Mouse (Mus musculus) midbrain, embryonic 10.5 days (tissue): ENCODE results near the gene Samd4b. TPM values are rescaled to one million over a fixed set of nuclear protein-coding genes. Genes with fewer than 3 reads are reported as not detected.
A peak's percentile ranks its signal among the peaks of the same experiment; 100 is the strongest.
"Not testable (repeated sequence)": the region's sequence is repeated elsewhere in the genome, so short reads cannot be mapped to it uniquely, and the experiment has no call there.

Source experiments
- DNase-seq: peaks from one replicate; pipeline ENCODE4 v3.0.0-alpha.2; 2017; ENCODE audit warnings: low spot score
- H3K27ac ChIP-seq: fragments of 300-500 bp; sonication (generic); replicated peaks from 2 replicates; pipeline ENCODE4 v1.5.1; 2016; ENCODE audit warnings: mild to moderate bottlenecking
- H3K27me3 ChIP-seq: fragments of 300-500 bp; sonication (generic); 2 replicates; pipeline ENCODE4 v1.6.1; 2016; ENCODE audit warnings: low read depth, mild to moderate bottlenecking; ENCODE audit not compliant: poor library complexity, severe bottlenecking
- H3K36me3 ChIP-seq: fragments of 300-500 bp; sonication (generic); 2 replicates; pipeline ENCODE4 v1.6.1; 2016; ENCODE audit warnings: mild to moderate bottlenecking, moderate library complexity
- H3K4me1 ChIP-seq: fragments of 300-500 bp; sonication (generic); 2 replicates; pipeline ENCODE4 v1.6.1; 2016
- H3K4me3 ChIP-seq: fragments of 300-500 bp; sonication (generic); 2 replicates; pipeline ENCODE4 v1.5.1; 2016; ENCODE audit warnings: mild to moderate bottlenecking, moderate library complexity
- H3K9me3 ChIP-seq: fragments of 300-500 bp; sonication (generic); replicated peaks from 2 replicates; pipeline ENCODE4 v1.6.1; 2016; ENCODE audit warnings: mild to moderate bottlenecking
- WGBS: fragments of 180-500 bp; shearing (Covaris S2); methylation state at CpG from one replicate; pipeline ENCODE4 v1.1.7; 2016; 5-methylcytosine and 5-hydroxymethylcytosine counted together
- polyA plus RNA-seq: library from polyadenylated mRNA; unstranded; fragments of >200 nt; fragmentation: Nextera tagmentation; extraction: Ambion mirVana; gene quantifications from 2 replicates; pipeline ENCODE4 v1.2.1, GENCODE M21; 2016

The Samd4b gene
- 29.2 and 30.5 TPM in 2 replicates for polyA plus RNA-seq

GRCm38 (mm10) chr7:28597642-28598446 lies at the start of gene Samd4b, which contains the start of gene Pak4:
Gene Samd4b (minus strand): TSS chr7:28598144.
Gene Pak4 (minus strand): TSS chr7:28598185.
- Histone ChIP-seq H3K36me3 (peaks cover 8% of the 10 kb centered on the region), H3K4me3 (peak within 1 kb of the TSS; percentile 72), H3K9me3 (no peaks in the 10 kb centered on the region), H3K27ac (peak within 1 kb of the TSS; percentile 93), H3K4me1 (peaks cover 55% of the 10 kb centered on the region), H3K27me3 (no peaks in the 10 kb centered on the region)
- WGBS: under 1% methylated on average over 66 of the region's 66 CpGs
- peak; percentile 100 for DNase-seq

- no peaks in the 10 kb centered on the region for H3K9me3 ChIP-seq
- no peaks in the 10 kb centered on the region for H3K36me3 ChIP-seq
- no peaks in the 10 kb centered on the region for H3K27me3 ChIP-seq
- 0 out of 2 replicates have a peak, but pooled peaks cover 4% of the 10 kb centered on the region for H3K4me1 ChIP-seq
- DNase-seq: no peak
- H3K27ac ChIP-seq: no peak overlapping the region
- H3K4me3 ChIP-seq: no peak overlapping the region
- 52% methylated on average over 7 of the region's 7 CpGs for whole genome bisulfite sequencing
Measured at GRCm38 (mm10) chr7:28647016-28647415, 49.1 kb upstream of the Samd4b start.

GRCm38 (mm10) chr7:28645947-28646475 lies 48.1 kb upstream of the Samd4b start:
- Histone ChIP-seq H3K27me3 (no peaks in the 10 kb centered on the region), H3K36me3 (no peaks in the 10 kb centered on the region), H3K27ac (no peak overlapping the region), H3K4me3 (no peak overlapping the region), H3K9me3 (no peaks in the 10 kb centered on the region), H3K4me1 (0 out of 2 replicates have a peak, but pooled peaks cover 4% of the 10 kb centered on the region)
- DNase-seq: no peak
- 94% methylated on average over 2 of the region's 2 CpGs for WGBS

GRCm38 (mm10) chr7:28645366-28645765 lies 47.4 kb upstream of the Samd4b start:
- Histone ChIP-seq H3K27me3 (no peaks in the 10 kb centered on the region), H3K4me1 (0 out of 2 replicates have a peak, but pooled peaks cover 4% of the 10 kb centered on the region), H3K27ac (no peak overlapping the region), H3K36me3 (no peaks in the 10 kb centered on the region), H3K9me3 (no peaks in the 10 kb centered on the region), H3K4me3 (no peak overlapping the region)
- no peak for DNase-seq
- 52% methylated on average over 6 of the region's 6 CpGs for WGBS

GRCm38 (mm10) chr7:28641546-28641945 lies 43.6 kb upstream of the Samd4b start:
- WGBS: 77% methylated on average over 8 of the region's 8 CpGs
- H3K27me3 ChIP-seq: no peaks in the 10 kb centered on the region
- no peaks in the 10 kb centered on the region; the same call in 1 of the 2 replicates for H3K9me3 ChIP-seq
- no peak for DNase-seq
- no peaks in the 10 kb centered on the region for H3K36me3 ChIP-seq
- no peak overlapping the region for H3K27ac ChIP-seq
- H3K4me3 ChIP-seq: no peak overlapping the region
- peaks cover 15% of the 10 kb centered on the region for H3K4me1 ChIP-seq

GRCm38 (mm10) chr7:28637511-28637910 lies 39.6 kb upstream of the Samd4b start:
- H3K4me1 ChIP-seq: peaks cover 11% of the 10 kb centered on the region
- 40% methylated on average over 8 of the region's 8 CpGs for WGBS
- no peak overlapping the region for H3K27ac ChIP-seq
- H3K9me3 ChIP-seq: no peaks in the 10 kb centered on the region; the same call in 1 of the 2 replicates
- H3K4me3 ChIP-seq: no peak overlapping the region
- peaks cover 4% of the 10 kb centered on the region for H3K27me3 ChIP-seq
- no peaks in the 10 kb centered on the region for H3K36me3 ChIP-seq
- DNase-seq: no peak

GRCm38 (mm10) chr7:28634128-28634527 lies 36.2 kb upstream of the Samd4b start:
- H3K9me3 ChIP-seq: no peaks in the 10 kb centered on the region; the same call in 1 of the 2 replicates
- peaks cover 35% of the 10 kb centered on the region for H3K27me3 ChIP-seq
- H3K4me3 ChIP-seq: no peak overlapping the region
- peaks cover 25% of the 10 kb centered on the region for H3K4me1 ChIP-seq
- 74% methylated on average over 4 of the region's 4 CpGs for WGBS
- DNase-seq: no peak
- no peak overlapping the region for H3K27ac ChIP-seq
- no peaks in the 10 kb centered on the region for H3K36me3 ChIP-seq

GRCm38 (mm10) chr7:28631073-28631472 lies 33.1 kb upstream of the Samd4b start, which contains the start of gene Acp7:
Gene Acp7 (minus strand): TSS chr7:28631332.
- WGBS: 31% methylated on average over 10 of the region's 10 CpGs

GRCm38 (mm10) chr7:28624791-28625190 lies 26.8 kb upstream of the Samd4b start:
- Histone ChIP-seq H3K9me3 (no peaks in the 10 kb centered on the region), H3K4me3 (no peak overlapping the region), H3K27me3 (peaks cover 20% of the 10 kb centered on the region), H3K4me1 (peaks cover 3% of the 10 kb centered on the region; the same call in 1 of the 2 replicates), H3K36me3 (no peaks in the 10 kb centered on the region), H3K27ac (no peak overlapping the region)
- no peak for DNase-seq
- 81% methylated on average over 5 of the region's 5 CpGs for WGBS

More at GRCm38 (mm10) chr7:28631073-28631472, 33.1 kb upstream of the Samd4b start, which contains the start of gene Acp7:
- H3K36me3 ChIP-seq: no peaks in the 10 kb centered on the region
- peaks cover 49% of the 10 kb centered on the region for H3K27me3 ChIP-seq
- no peak for DNase-seq
- H3K4me3 ChIP-seq: peak within 1 kb of the TSS; percentile 43
- peaks cover 14% of the 10 kb centered on the region for H3K4me1 ChIP-seq
- no peaks in the 10 kb centered on the region for H3K9me3 ChIP-seq
- H3K27ac ChIP-seq: no peak within 1 kb of the TSS

GRCm38 (mm10) chr7:28619098-28619715 lies 21.3 kb upstream of the Samd4b start:
- DNase-seq: no peak

GRCm38 (mm10) chr7:28605951-28606350 lies 8.0 kb upstream of the Samd4b start:
- Histone ChIP-seq H3K36me3 (no peaks in the 10 kb centered on the region), H3K4me3 (no peak overlapping the region), H3K4me1 (no peaks in the 10 kb centered on the region), H3K27ac (no peak overlapping the region), H3K27me3 (no peaks in the 10 kb centered on the region), H3K9me3 (no peaks in the 10 kb centered on the region)
- 94% methylated on average over 8 of the region's 8 CpGs for WGBS
- no peak for DNase-seq

More at GRCm38 (mm10) chr7:28619098-28619715, 21.3 kb upstream of the Samd4b start:
- no peaks in the 10 kb centered on the region for H3K27me3 ChIP-seq
- 78% methylated on average over 9 of the region's 9 CpGs for WGBS
- no peaks in the 10 kb centered on the region; the same call in 1 of the 2 replicates for H3K9me3 ChIP-seq
- no peaks in the 10 kb centered on the region for H3K36me3 ChIP-seq
- no peaks in the 10 kb centered on the region for H3K4me1 ChIP-seq
- H3K4me3 ChIP-seq: no peak overlapping the region
- H3K27ac ChIP-seq: no peak overlapping the region

GRCm38 (mm10) chr7:28603788-28604187 lies 5.8 kb upstream of the Samd4b start:
- H3K27me3 ChIP-seq, H3K9me3 ChIP-seq, H3K36me3 ChIP-seq, DNase-seq, H3K27ac ChIP-seq, H3K4me1 ChIP-seq, H3K4me3 ChIP-seq: not testable (repeated sequence)
- WGBS: 85% methylated on average over 2 of the region's 2 CpGs
